Mouse (Mus musculus) midbrain, embryonic 15.5 days (tissue): ENCODE results near the gene Sema3c. TPM values are rescaled to one million over a fixed set of nuclear protein-coding genes. Genes with fewer than 3 reads are reported as not detected.

ENCODE experiments used
- ATAC-seq: fragments of 200-750 bp; cut with Nextera tagmentation; replicated peaks from 2 replicates; pipeline ENCODE4 v1.8.0; 2017; ENCODE audit warnings: moderate TSS enrichment
- H3K27ac ChIP-seq: fragments of 300-500 bp; sonication (generic); 2 replicates; pipeline ENCODE4 v1.5.1; 2015; ENCODE audit warnings: mild to moderate bottlenecking, inconsistent platforms
- H3K27me3 ChIP-seq: fragments of 300-500 bp; sonication (generic); replicated peaks from 2 replicates; pipeline ENCODE4 v1.6.1; 2015; ENCODE audit warnings: inconsistent platforms
- H3K36me3 ChIP-seq: fragments of 300-500 bp; sonication (generic); replicated peaks from 2 replicates; pipeline ENCODE4 v1.6.1; 2015; ENCODE audit warnings: inconsistent platforms
- H3K4me1 ChIP-seq: fragments of 300-500 bp; sonication (generic); 2 replicates; pipeline ENCODE4 v1.6.1; 2015; ENCODE audit warnings: inconsistent platforms
- H3K4me2 ChIP-seq: fragments of 300-500 bp; sonication (generic); 2 replicates; pipeline ENCODE4 v1.6.1; 2015; ENCODE audit warnings: inconsistent platforms, mild to moderate bottlenecking, moderate library complexity
- H3K4me3 ChIP-seq: fragments of 300-500 bp; sonication (generic); 2 replicates; pipeline ENCODE4 v1.5.1; 2015; ENCODE audit warnings: mild to moderate bottlenecking, inconsistent platforms
- H3K9ac ChIP-seq: fragments of 300-500 bp; sonication (generic); 2 replicates; pipeline ENCODE4 v1.6.1; 2015; ENCODE audit warnings: mild to moderate bottlenecking, inconsistent platforms
- H3K9me3 ChIP-seq: fragments of 300-500 bp; sonication (generic); 2 replicates; pipeline ENCODE4 v1.6.1; 2016; ENCODE audit warnings: inconsistent platforms
- WGBS: fragments of 180-500 bp; shearing (Covaris S2); methylation state at CpG from one replicate; pipeline ENCODE4 v1.1.7; 2015; ENCODE audit warnings: mixed read lengths; 5-methylcytosine and 5-hydroxymethylcytosine counted together
- polyA plus RNA-seq: library from polyadenylated mRNA; unstranded; fragments of >200 nt; fragmentation: Nextera tagmentation; extraction: Ambion mirVana; gene quantifications from 2 replicates; pipeline ENCODE4 v1.2.1, GENCODE M21; 2015

Sema3c gene
- polyA plus RNA-seq, 1 experiment from 2014 or later, result 13.7 TPM

DNA sequence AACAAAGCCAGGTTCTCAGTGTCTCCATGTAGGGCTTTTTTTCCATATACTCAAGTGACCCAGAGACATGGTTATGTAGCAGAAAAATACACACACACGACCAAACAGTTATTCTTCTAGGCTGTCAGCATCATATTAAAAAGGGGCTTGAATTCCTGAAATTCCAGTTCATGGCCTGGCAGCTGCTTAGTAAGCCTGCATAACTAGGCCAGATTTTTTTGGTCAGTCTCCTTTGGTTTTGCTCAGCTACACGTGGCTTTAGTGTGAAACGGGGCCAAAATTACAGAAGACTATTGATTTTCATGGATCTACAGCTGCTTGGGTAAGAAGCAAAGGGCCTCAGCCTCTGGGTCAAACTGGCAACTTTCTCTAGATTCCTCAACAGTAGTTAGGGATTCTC, 165.7 kb downstream of the Sema3c start:
- Histone ChIP-seq H3K9ac (no peak overlapping the region), H3K36me3 (no peaks in the 10 kb centered on the region)
- 58% methylated on average over 3 of the region's 3 CpGs for WGBS

DNA sequence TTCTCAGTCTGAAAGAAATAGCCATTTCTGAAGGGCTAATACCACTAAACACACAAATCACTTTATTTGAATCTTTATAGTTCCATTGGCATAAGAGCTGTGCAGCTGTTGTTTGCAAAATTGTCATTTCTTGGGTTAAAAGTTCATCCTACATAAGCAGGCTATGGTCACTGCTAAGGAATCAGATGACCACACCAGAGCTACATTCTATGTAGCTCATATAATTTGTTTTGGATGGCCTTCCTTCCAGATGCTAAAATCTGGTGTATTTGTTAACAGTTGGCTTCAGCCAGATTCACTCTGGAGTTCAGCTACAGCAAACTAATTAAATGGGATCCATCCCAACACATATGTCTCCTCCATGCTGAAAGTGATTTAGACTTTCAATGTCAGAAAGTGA, 172.4 kb downstream of the Sema3c start:
- ATAC-seq, result no peak
- H3K4me2 ChIP-seq, result no peak overlapping the region
- no peaks in the 10 kb centered on the region for H3K27me3 ChIP-seq

More for the DNA sequence above, 165.7 kb downstream of the Sema3c start:
- H3K4me3 ChIP-seq, result no peak overlapping the region
- no peak overlapping the region for H3K27ac ChIP-seq
- no peak overlapping the region for H3K4me2 ChIP-seq
- H3K9me3 ChIP-seq, result no peaks in the 10 kb centered on the region
- H3K4me1 ChIP-seq, result no peaks in the 10 kb centered on the region
- no peak for ATAC-seq
- H3K27me3 ChIP-seq, result no peaks in the 10 kb centered on the region

DNA sequence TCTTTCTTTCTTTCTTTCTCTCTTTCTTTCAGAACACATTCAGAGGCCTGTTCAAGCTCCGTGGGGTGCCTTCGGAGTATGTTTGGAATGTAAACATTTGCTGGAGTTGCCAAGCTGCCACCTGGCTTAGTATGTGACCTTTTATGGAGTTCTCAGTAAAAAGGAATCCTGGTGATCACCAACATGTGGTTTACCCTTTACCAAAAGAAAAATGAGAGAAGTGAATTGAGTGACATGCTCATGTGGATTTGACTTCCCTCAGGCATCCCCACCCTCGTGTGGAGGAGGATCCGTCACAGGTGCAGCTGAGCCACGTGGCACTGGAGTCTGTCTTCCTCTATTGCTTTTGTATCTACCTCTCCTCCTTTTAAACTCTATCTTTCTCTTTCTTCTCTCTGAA, 173.1 kb downstream of the Sema3c start:
- Histone ChIP-seq H3K27me3 (no peaks in the 10 kb centered on the region), H3K9me3 (no peaks in the 10 kb centered on the region), H3K4me3 (no peak overlapping the region), H3K9ac (no peak overlapping the region), H3K27ac (no peak overlapping the region), H3K4me2 (no peak overlapping the region), H3K4me1 (no peaks in the 10 kb centered on the region), H3K36me3 (no peaks in the 10 kb centered on the region)
- WGBS, result 33% methylated on average over 5 of the region's 5 CpGs
- no peak for ATAC-seq

More for the DNA sequence above, 172.4 kb downstream of the Sema3c start:
- Histone ChIP-seq H3K4me3 (no peak overlapping the region), H3K9ac (no peak overlapping the region), H3K9me3 (no peaks in the 10 kb centered on the region), H3K27ac (no peak overlapping the region), H3K36me3 (no peaks in the 10 kb centered on the region), H3K4me1 (no peaks in the 10 kb centered on the region)

DNA sequence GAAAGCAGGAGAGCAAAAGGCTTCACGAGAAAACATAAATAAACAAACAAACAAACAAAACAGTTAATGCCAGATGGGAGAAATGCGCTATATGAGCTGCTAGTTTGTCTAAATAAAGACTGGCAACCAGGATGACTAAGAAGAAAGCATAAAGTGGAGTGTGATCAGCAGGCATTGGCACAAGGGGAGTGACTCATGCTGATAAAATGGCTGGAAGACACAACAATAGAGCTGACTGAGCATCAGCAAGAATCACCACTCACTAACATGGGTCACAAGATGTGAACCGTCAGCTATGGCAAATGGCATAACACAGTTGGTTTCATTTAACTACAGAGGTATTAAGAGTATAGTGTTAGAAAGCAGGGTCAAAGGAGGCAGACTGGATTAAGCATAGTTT, 174.2 kb downstream of the Sema3c start:
- Histone ChIP-seq H3K27ac (no peak overlapping the region), H3K9me3 (no peaks in the 10 kb centered on the region), H3K4me3 (no peak overlapping the region), H3K4me1 (no peaks in the 10 kb centered on the region), H3K9ac (no peak overlapping the region), H3K27me3 (no peaks in the 10 kb centered on the region), H3K4me2 (no peak overlapping the region), H3K36me3 (no peaks in the 10 kb centered on the region)
- WGBS, result 73% methylated on average over 3 of the region's 3 CpGs
- no peak for ATAC-seq

DNA sequence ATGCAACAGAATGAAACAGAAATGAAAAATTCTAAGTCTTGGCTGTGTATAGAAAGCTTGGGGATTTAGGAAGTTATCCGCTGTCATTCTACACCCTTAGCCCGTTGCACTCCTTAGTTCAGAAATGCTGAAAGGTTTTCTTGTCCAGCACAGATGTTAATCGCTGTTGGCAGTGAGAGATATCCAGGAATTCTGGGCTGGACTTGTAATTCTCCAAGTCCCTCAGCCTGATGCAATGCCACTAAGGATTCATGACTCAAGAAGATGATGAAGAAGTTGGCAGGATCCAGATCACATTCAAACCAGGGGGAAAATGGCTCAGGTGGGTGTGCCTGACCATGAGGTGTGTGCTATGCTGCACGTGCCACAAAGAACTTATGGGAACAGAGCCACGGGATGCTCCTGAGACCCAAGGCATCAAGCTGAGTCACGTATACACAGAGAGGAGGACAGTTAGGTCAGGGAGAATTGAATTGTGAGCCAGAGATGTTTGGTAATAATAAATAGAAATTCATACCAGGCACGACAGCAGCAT, 179.5 kb downstream of the Sema3c start:
- Histone ChIP-seq H3K4me3 (no peak overlapping the region), H3K27me3 (no peaks in the 10 kb centered on the region), H3K9me3 (no peaks in the 10 kb centered on the region), H3K27ac (no peak overlapping the region), H3K36me3 (no peaks in the 10 kb centered on the region), H3K4me2 (no peak overlapping the region), H3K4me1 (no peaks in the 10 kb centered on the region), H3K9ac (no peak overlapping the region)
- ATAC-seq, result no peak
- 92% methylated on average over 7 of the region's 7 CpGs for WGBS

DNA sequence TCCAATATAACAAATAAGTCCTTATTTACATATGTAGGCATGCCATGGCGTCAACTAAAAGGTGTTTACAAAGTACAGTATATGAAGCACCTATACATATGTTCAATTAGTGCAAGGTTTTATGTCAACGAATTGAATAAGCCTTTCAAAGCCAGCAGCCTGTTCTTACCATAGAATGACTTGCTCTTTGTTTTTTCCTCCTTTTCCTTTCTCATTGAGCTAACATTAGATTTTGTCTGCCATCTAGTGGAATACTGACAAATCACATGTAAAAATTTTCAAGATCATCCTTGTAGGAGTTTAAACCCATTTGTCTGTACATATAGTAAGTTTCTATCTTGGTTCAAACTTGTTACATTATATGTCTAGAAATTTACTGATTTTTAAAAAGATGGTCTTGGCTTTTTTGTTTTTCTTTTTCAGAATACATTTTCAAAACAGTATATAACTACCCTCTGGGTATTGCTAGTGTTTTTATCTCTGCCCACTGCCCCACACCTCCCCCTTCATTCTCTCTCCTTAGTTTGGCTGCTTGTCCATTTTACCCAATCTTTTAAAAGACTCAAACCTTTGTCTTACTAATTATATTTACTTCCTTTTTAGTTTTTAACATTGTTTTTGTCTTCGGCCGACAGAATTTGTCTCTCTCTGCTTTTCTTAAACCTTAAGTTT, 192.1 kb downstream of the Sema3c start:
- H3K4me1 ChIP-seq, result no peaks in the 10 kb centered on the region
- H3K27me3 ChIP-seq, result no peaks in the 10 kb centered on the region
- H3K36me3 ChIP-seq, result no peaks in the 10 kb centered on the region
- no peak overlapping the region for H3K9ac ChIP-seq
- peak; percentile 88; the same call in 1 of the 2 replicates for ATAC-seq
- WGBS, result 60% methylated on average over 4 of the region's 4 CpGs
- no peaks in the 10 kb centered on the region for H3K9me3 ChIP-seq
- no peak overlapping the region for H3K4me3 ChIP-seq
- H3K27ac ChIP-seq, result no peak overlapping the region
- H3K4me2 ChIP-seq, result no peak overlapping the region

DNA sequence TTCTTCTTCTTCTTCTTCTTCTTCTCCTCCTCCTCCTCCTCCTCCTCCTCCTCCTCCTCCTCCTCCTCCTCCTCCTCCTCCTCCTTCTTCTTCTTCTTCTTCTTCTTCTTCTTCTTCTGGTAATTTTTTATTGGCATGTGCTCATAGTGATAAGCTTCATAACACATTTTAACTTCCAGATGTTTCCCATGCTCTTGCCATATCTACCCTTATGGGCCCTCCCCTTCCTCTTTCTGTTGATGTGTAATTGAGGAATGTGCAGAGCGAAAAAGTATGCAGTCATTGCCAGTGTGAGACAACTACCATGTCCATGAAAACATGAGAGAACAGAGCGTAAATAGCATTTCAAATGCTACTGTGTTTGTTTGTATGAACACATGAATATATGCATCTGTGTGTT, 196.2 kb downstream of the Sema3c start:
- no peak overlapping the region for H3K4me3 ChIP-seq
- no peaks in the 10 kb centered on the region for H3K36me3 ChIP-seq
- ATAC-seq, result no peak
- WGBS, result 96% methylated on average over 2 of the region's 2 CpGs
- H3K9ac ChIP-seq, result no peak overlapping the region
- H3K27ac ChIP-seq, result no peak overlapping the region
- H3K27me3 ChIP-seq, result no peaks in the 10 kb centered on the region
- no peaks in the 10 kb centered on the region for H3K4me1 ChIP-seq
- H3K4me2 ChIP-seq, result no peak overlapping the region
- H3K9me3 ChIP-seq, result no peaks in the 10 kb centered on the region

DNA sequence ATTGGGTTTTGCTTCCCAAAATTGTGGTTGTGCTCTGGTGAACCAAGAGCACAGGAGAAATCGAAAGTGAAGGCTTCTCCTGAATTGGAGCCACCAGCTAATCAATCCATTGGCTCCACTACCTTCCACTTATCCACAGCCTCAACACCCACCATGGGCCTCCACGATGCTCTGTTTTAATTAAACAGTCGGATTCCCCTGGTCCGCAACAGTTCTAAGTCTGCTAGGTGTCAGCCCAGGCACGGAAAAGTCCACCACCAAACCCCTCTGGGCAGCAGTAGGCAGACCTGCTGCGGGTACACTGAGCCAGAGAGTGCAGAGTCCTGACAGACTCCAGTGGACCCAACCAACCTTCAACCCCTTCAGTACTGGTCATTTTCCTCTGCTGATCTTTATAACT, 202.5 kb downstream of the Sema3c start:
- no peaks in the 10 kb centered on the region for H3K27me3 ChIP-seq
- no peaks in the 10 kb centered on the region for H3K9me3 ChIP-seq
- H3K27ac ChIP-seq, result no peak overlapping the region
- WGBS, result 94% methylated on average over 6 of the region's 6 CpGs
- H3K4me2 ChIP-seq, result no peak overlapping the region
- no peaks in the 10 kb centered on the region for H3K4me1 ChIP-seq
- no peaks in the 10 kb centered on the region for H3K36me3 ChIP-seq
- no peak overlapping the region for H3K9ac ChIP-seq
- no peak for ATAC-seq
- no peak overlapping the region for H3K4me3 ChIP-seq

Other genes starting within 250 kb of the Sema3c start
- gene Speer4f2, start 201.1 kb upstream of the Sema3c start, polyA plus RNA-seq, result not detected in 2 replicates
- not detected in 2 replicates for gene Speer4f1, start 98.2 kb upstream of the Sema3c start, polyA plus RNA-seq